Mouse (Mus musculus) heart, adult 8-10 months (tissue): ENCODE data around the gene Zhx3. TPM values are rescaled to one million over a fixed set of nuclear protein-coding genes. Genes with fewer than 3 reads are reported as not detected.

Experiments
- DNase-seq: peaks from one replicate; pipeline ENCODE4 v3.0.0; 2022; ENCODE audit warnings: low spot score
- total RNA-seq, 4 experiments: library from RNA; stranded (reverse); gene quantifications; 2 replicates each; pipeline ENCODE4 v1.2.4; 2022

Gene Zhx3
- total RNA-seq, 4 experiments from 2014 or later: 32.2 to 35.5 (median 33.1) TPM

DNA sequence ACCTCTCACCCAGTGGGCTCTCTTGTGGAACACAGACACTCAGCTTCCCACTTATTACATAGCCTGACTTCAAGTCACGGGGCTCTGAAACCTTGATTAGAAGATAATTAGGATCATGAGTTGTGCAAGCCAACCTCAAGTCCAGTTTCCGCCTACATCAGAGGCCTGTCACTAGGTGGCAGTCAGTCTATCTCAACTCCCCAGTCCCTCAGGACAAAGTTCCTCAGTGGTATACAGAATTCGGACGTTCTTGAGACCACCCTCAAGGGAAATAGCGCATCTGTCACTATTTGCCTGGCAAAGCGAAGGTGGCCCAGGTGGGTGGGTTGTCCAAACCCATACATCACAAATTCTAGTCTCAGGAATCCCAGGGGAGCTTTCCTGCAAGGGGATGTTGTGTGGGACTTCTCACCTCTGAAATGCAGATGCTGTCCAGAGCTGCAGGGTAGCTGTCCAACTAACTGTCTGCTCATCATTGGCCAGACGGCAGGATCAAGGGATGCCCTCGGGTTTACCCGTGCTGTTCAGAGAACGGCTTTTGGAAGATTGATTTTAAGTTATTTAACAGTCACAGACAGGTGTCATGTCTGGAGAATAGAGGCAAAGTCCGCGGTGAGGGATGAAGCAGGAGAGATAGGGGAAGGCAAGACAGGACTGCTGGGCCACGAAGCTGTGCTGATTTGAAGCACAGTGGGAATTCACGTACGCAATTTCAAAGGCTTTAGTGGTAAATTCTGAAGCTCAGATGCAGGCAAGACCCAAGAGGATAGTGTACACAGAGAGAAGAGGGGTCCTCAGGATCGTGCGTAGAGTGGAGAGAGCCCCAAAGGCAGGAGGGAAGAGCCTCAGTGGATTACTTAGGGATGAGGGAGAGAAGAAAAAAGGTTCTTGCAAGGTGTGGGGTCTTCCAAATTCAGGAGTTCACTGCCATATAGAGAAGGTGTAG is 142.7 kb downstream of the Zhx3 start:
- DNase-seq: no peak

- no peak for DNase-seq
Observed at GRCm38 (mm10) chr2:160729436-160729835, 143.4 kb downstream of the Zhx3 start.

DNA sequence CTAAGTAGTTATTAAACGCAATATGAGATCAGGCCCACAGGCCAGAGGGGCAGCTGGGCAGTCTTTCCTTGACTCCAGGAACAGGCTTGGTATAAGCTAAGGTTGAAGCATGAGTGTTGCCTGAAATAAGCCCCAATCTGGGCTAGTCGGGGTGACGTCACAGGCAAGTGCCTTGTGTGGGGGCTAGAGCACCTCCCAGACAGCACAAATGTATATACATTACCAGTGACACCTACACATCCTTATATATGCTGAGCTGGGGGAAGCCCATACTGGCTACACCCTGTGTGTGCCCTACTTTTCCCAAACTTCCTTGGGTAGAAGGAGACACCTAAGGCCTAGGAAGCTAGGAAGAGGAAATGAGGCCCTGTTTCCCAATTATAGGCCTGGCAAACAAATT is 143.8 kb downstream of the Zhx3 start:
- DNase-seq: no peak

- no peak for DNase-seq
Observed at GRCm38 (mm10) chr2:160725877-160726864, 146.6 kb downstream of the Zhx3 start.

GRCm38 (mm10) chr2:160724536-160724935 is 148.3 kb downstream of the Zhx3 start:
- DNase-seq: no peak

GRCm38 (mm10) chr2:160723613-160724375 is 149.0 kb downstream of the Zhx3 start:
- DNase-seq: no peak

- DNase-seq: no peak
Observed at GRCm38 (mm10) chr2:160722714-160723113, 150.1 kb downstream of the Zhx3 start.

- no peak for DNase-seq
Observed at GRCm38 (mm10) chr2:160718811-160719210, 154.0 kb downstream of the Zhx3 start.

DNA sequence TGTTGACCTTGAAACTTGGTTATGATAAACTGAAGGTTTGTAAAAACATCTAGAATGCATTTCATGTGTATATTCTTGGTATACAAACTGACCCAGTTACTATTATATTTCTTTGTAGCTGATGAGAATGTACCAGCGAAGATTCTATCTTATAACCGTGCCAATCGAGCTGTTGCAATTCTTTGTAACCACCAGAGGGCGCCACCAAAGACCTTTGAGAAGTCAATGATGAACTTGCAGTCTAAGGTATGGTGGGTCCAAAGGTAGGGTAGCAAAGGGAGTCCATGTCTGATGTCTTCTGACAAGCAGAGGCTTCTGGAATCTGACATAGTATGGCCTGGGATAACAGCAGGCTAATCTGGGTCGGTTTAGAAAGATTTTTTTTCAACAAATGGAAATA is 155.5 kb downstream of the Zhx3 start:
- no peak for DNase-seq

- DNase-seq: no peak
Observed at GRCm38 (mm10) chr2:160715463-160716030, 157.3 kb downstream of the Zhx3 start.

DNA sequence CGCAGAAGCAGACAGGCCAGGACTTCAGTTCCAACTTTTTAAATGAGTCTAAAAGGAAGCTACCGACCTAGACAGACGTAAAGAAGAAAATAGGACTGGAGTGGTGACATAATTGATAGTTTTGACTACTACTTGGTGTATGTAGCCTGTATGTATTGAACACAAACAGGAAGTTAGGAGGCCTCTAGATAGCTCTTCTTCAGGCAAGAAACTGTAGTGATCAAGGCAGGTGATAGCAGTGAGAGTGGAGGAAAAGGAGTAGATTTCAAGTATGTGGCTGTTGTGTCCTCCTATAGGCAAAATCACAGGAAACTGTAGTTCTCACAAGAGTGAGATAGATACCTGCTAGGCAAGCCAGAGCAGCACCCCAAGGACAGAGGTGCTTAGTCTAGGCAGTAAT is 165.1 kb downstream of the Zhx3 start:
- DNase-seq: no peak

DNA sequence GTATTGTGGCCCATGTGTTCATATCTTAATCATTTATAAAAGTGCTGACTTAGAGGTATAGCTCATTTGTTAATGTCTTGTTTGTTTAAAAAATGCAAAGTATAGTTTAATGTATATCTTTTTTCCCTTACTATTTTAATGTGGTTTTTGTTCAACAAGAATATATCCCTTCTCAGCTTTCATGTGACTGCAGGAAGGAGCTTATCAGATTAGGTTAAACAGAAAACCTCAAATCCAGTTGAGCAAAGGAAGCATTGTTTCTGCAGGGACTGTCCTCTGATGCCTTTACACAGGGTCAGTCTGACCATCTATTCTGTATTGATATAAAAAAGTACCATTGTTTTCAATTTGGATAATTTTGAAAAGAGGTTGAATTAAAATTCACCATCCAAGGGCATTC is 170.0 kb downstream of the Zhx3 start:
- DNase-seq: no peak

GRCm38 (mm10) chr2:160701603-160702002 is 171.2 kb downstream of the Zhx3 start:
- no peak for DNase-seq

DNA sequence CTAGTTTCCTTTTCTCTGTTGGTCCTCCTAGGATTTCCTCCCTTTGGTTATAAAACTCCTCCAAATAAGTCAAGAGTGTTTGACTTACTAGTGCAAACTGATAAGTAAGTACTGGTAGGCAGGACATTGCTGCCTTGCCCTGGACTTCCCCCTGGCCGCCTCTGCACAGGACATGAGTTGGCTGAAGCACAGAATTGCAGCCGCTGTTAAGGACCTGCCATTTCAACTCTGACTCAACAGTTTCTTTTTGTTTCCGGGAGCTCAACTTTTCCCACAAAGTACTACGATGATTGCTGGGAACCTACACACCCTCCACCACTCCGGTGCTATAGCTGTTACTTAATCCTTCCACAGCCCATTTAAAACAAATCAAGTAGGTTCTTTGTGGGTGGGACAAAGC is 172.5 kb downstream of the Zhx3 start:
- peak; percentile 75 for DNase-seq

Other genes starting within 250 kb of the Zhx3 start
- gene Top1, start 227.1 kb downstream of the Zhx3 start, total RNA-seq: 10 to 100 TPM; 39.8 to 46.9 (median 43.0) TPM
- 10 to 100 TPM; 44.8 to 66.1 (median 52.9) TPM for gene Plcg1, start 141.7 kb downstream of the Zhx3 start, total RNA-seq
- gene Lpin3, start 7.7 kb upstream of the Zhx3 start, total RNA-seq: 1 to 10 TPM; 3.6 to 6.6 (median 4.9) TPM
- gene Emilin3, start 39.3 kb upstream of the Zhx3 start, total RNA-seq: 1 to 10 TPM in 3 of 4 experiments, under 1 TPM in 1; 0.57 to 3.0 (median 1.9) TPM
- gene Chd6, start 236.1 kb upstream of the Zhx3 start, total RNA-seq: 10 to 100 TPM; 31.5 to 62.5 (median 46.7) TPM